ENCODE assay signal across 19 mouse cellular contexts in the genomic region with DNA sequence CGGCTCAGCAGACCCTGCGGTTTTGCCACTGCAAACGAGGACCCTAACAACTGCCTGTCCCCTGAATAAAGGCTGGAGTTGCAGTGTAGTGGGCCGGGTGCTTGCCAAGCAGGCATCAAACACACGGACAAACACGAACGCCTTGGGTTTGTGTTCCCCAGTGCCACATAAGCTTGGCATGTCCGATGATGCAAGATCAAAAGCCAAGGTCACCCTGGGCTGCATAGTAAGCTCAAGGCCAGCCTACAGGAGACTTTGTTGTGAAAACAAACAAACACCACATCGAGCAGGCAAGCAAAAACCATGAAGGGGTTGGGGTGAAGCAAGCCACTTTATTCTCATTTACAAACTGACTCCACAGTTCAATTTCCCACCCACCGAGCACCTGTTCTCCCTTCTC. TPM values are rescaled to one million over a fixed set of nuclear protein-coding genes. Genes with fewer than 3 reads are reported as not detected.
DNase-seq lines count a peak whose midpoint lies in the region; ATAC-seq and TF ChIP-seq lines count a peak whose summit lies in the region.
"Had no signal": no experiment of that assay in that cellular context is flagged by ENCODE, and none has a peak within 500 bp of the region (broad histone marks: within the 10 kb centered on the region; RNA-seq: fewer than 3 reads in every experiment).

No protein-coding gene starts in this region.

- no peak for TF ChIP-seq CTCF in liver, adult 2 months (IDR thresholded peaks at IDR 0.05; ENCODE audit: low read depth, low read length)

- H3K79me2 ChIP-seq in liver, adult 2 months (ENCODE audit: control insufficient read depth, insufficient read depth, low read length), result no peaks in the 10 kb centered on the region

- no peak for DNase-seq in heart, adult 11 months
- DNase-seq in liver, adult 2 months (ENCODE audit: extremely low read depth, low read depth, low spot score), result peak; percentile 61
- DNase-seq in liver, result no peak
- peak; percentile 70 for DNase-seq in adrenal gland, adult 2 months
- DNase-seq in right cerebral cortex, postnatal 36 days (ENCODE audit: low spot score in 2 of 2), result no peak
- DNase-seq in ovary, postnatal 14 days (ENCODE audit: low spot score), result no peak
- DNase-seq: B cell, adult 2 months; cerebellum, adult 11 months; gastrocnemius, postnatal 25 days; kidney, postnatal 14 days; thymus, adult 2 months had no signal

- peak overlapping the region; percentile 42; the same call in 1 of the 2 replicates for H3K9ac ChIP-seq in heart, embryonic 13.5 days
- no peak overlapping the region for H3K9ac ChIP-seq in liver, adult 2 months (ENCODE audit: low read depth, low read length)
- peak overlapping the region; percentile 23; the same call in 1 of the 2 replicates for H3K9ac ChIP-seq in forebrain, embryonic 13.5 days
- H3K9ac ChIP-seq: intestine, embryonic 15.5 days; lung, embryonic 15.5 days; neural tube, embryonic 13.5 days had no signal

- H3K36me3 ChIP-seq in heart, embryonic 13.5 days, result no peaks in the 10 kb centered on the region
- no peaks in the 10 kb centered on the region for H3K36me3 ChIP-seq in liver, adult 2 months (ENCODE audit: control insufficient read depth, insufficient read depth, low read length)
- H3K36me3 ChIP-seq in forebrain, embryonic 13.5 days (ENCODE audit: poor library complexity, severe bottlenecking), result no peaks in the 10 kb centered on the region
- H3K36me3 ChIP-seq: G1E; intestine, embryonic 15.5 days; lung, embryonic 15.5 days; neural tube, embryonic 13.5 days had no signal

- 43% methylated on average over 10 of the region's 10 CpGs for WGBS in heart, embryonic 13.5 days
- 37% methylated on average over 10 of the region's 10 CpGs for WGBS in liver, adult 2 months
- WGBS in forebrain, embryonic 13.5 days, result 31% methylated on average over 10 of the region's 10 CpGs

- peaks cover 79% of the 10 kb centered on the region for H3K4me1 ChIP-seq in heart, embryonic 13.5 days
- H3K4me1 ChIP-seq in liver, adult 2 months (ENCODE audit: control insufficient read depth, insufficient read depth, low read length), result peaks cover 5% of the 10 kb centered on the region; the same call in 1 of the 2 replicates
- peaks cover 81% of the 10 kb centered on the region for H3K4me1 ChIP-seq in forebrain, embryonic 13.5 days

- H3K9me3 ChIP-seq in heart, embryonic 13.5 days, result no peaks in the 10 kb centered on the region
- H3K9me3 ChIP-seq in forebrain, embryonic 13.5 days (replicated peaks), result no peaks in the 10 kb centered on the region
- H3K9me3 ChIP-seq: G1E; intestine, embryonic 15.5 days; lung, embryonic 15.5 days; neural tube, embryonic 13.5 days had no signal

- TF ChIP-seq POLR2A in liver, adult 2 months (IDR thresholded peaks at IDR 0.05; ENCODE audit: extremely low read depth, insufficient read depth, low read length), result no peak

- no peak overlapping the region for H3K4me2 ChIP-seq in heart, embryonic 13.5 days
- no peak overlapping the region for H3K4me2 ChIP-seq in forebrain, embryonic 13.5 days
- H3K4me2 ChIP-seq: intestine, embryonic 15.5 days; lung, embryonic 15.5 days; neural tube, embryonic 13.5 days had no signal

- ATAC-seq in heart, embryonic 13.5 days (ENCODE audit: extremely low read depth, insufficient number of reproducible peaks, low FRiP score, low TSS enrichment), result no peak
- no peak for ATAC-seq in forebrain, embryonic 13.5 days
- ATAC-seq: intestine, embryonic 15.5 days had no signal

- H3K27me3 ChIP-seq in heart, embryonic 13.5 days (replicated peaks), result peaks cover 46% of the 10 kb centered on the region
- no peaks in the 10 kb centered on the region; the same call in 1 of the 2 replicates for H3K27me3 ChIP-seq in liver, adult 2 months (ENCODE audit: control insufficient read depth, insufficient read depth, low read length)
- no peaks in the 10 kb centered on the region for H3K27me3 ChIP-seq in forebrain, embryonic 13.5 days
- H3K27me3 ChIP-seq: intestine, embryonic 15.5 days had no signal

- no peak overlapping the region for H3K4me3 ChIP-seq in heart, embryonic 13.5 days
- H3K4me3 ChIP-seq in liver, adult 2 months (ENCODE audit: insufficient read depth, low read depth, low read length), result no peak overlapping the region
- no peak overlapping the region for H3K4me3 ChIP-seq in forebrain, embryonic 13.5 days
- H3K4me3 ChIP-seq: intestine, embryonic 15.5 days; lung, embryonic 15.5 days; neural tube, embryonic 13.5 days had no signal

- peak overlapping the region; percentile 56 for H3K27ac ChIP-seq in heart, embryonic 13.5 days (replicated peaks)
- H3K27ac ChIP-seq in liver, adult 2 months (replicated peaks; ENCODE audit: insufficient read depth, low read depth, low read length), result no peak overlapping the region
- H3K27ac ChIP-seq in forebrain, embryonic 13.5 days, result peak overlapping the region; percentile 91
- H3K27ac ChIP-seq: lung, embryonic 15.5 days; neural tube, embryonic 13.5 days had no signal

RNA-seq across cellular contexts. Expression of a gene that starts 29.7 kb away (rescaled TPM):
- 121 and 130 TPM in 2 replicates for polyA plus RNA-seq in heart, embryonic 13.5 days (2015; fragmentation: Nextera tagmentation; extraction: Ambion mirVana)
- 80.3 and 156 TPM in 2 replicates for total RNA-seq in liver, adult 2 months (2014; rRNA removed)
- 96.4 and 108 TPM in 2 replicates for polyA plus RNA-seq in liver, adult 2 months (2012; rRNA removed)
- total RNA-seq in adrenal gland, adult 2 months (2021), result 10 to 100 TPM; 27.3 to 31.5 TPM
- polyA plus RNA-seq in adrenal gland, adult 2 months (2012; rRNA removed), result 30.6 and 31.8 TPM in 2 replicates
- polyA plus RNA-seq in forebrain, embryonic 13.5 days (2015; fragmentation: Nextera tagmentation; extraction: Ambion mirVana), result 14.7 and 17.6 TPM in 2 replicates
- polyA plus RNA-seq: G1E had no signal

RNA-seq across cellular contexts. Expression of a gene that starts 57.6 kb away (rescaled TPM):
- 3.2 and 4.6 TPM in 2 replicates for polyA plus RNA-seq in heart, embryonic 13.5 days (2015; fragmentation: Nextera tagmentation; extraction: Ambion mirVana)
- not detected in 2 replicates for total RNA-seq in liver, adult 2 months (2014; rRNA removed)
- polyA plus RNA-seq in liver, adult 2 months (2012; rRNA removed), result not detected in 2 replicates
- not detected for total RNA-seq in adrenal gland, adult 2 months (2021)
- not detected in 2 replicates for polyA plus RNA-seq in adrenal gland, adult 2 months (2012; rRNA removed)
- 78.5 and 86.8 TPM in 2 replicates for polyA plus RNA-seq in forebrain, embryonic 13.5 days (2015; fragmentation: Nextera tagmentation; extraction: Ambion mirVana)
- total RNA-seq: gastrocnemius, postnatal 25 days; megakaryocyte progenitor cell, adult 5-6 weeks; monocyte, adult 5-6 weeks had no signal
- polyA plus RNA-seq: G1E had no signal

Comparison
In these comparisons a context has a peak if more than half of its experiments do, and no peak if none do; other contexts are left out.
1. DNase-seq: peak in liver, adult 2 months (single experiment) and adrenal gland, adult 2 months (single experiment); none in heart, adult 11 months (single experiment), liver (single experiment), right cerebral cortex, postnatal 36 days (0 of 2) and ovary, postnatal 14 days (single experiment).
2. RNA of a gene that starts 57.6 kb away (polyA plus RNA-seq): 78.5 to 86.8 TPM in forebrain, embryonic 13.5 days; 3.2 to 4.6 TPM in heart, embryonic 13.5 days, not detected in liver, adult 2 months and not detected in adrenal gland, adult 2 months; every median in the first group is over 10 times any median in the second.